Mouse (Mus musculus): ENCODE measurements around the gene Meiob. TPM values are rescaled to one million over a fixed set of nuclear protein-coding genes. Genes with fewer than 3 reads are reported as not detected.

Gene Meiob
- total RNA-seq, 2 experiments from 2014 or later: not detected

GRCm38 (mm10) chr17:24821351-24822280, 17.5 kb downstream of the Meiob start:
- no peak for DNase-seq

DNA sequence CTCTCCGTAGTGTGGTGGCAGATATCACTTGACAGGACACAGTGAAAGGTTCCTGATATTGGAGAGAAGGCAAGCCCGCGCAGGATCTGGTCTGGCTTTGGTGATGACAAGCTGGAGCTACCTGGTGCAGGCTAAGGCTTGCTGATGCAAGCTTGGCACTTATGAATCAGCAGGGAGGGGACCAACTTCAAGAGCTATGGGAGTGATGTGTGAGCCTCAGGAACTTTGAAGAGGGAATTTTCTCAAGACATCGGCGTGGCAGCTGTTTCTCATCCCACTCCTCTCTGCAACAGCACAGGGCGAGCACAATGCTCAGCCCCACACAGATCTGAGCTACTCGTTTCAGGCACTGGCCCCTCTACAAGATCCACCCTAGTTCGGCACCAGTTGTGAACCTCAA, 35.8 kb downstream of the Meiob start, which contains the start of gene Hagh:
TSS of gene Hagh (plus strand) at position 302 of the 400 bp plus-strand sequence.
- no peak for DNase-seq

- DNase-seq: no peak
Measured at GRCm38 (mm10) chr17:24840341-24840740, 36.3 kb downstream of the Meiob start.

- no peak for DNase-seq
Measured at GRCm38 (mm10) chr17:24841133-24841532, 37.0 kb downstream of the Meiob start.

DNA sequence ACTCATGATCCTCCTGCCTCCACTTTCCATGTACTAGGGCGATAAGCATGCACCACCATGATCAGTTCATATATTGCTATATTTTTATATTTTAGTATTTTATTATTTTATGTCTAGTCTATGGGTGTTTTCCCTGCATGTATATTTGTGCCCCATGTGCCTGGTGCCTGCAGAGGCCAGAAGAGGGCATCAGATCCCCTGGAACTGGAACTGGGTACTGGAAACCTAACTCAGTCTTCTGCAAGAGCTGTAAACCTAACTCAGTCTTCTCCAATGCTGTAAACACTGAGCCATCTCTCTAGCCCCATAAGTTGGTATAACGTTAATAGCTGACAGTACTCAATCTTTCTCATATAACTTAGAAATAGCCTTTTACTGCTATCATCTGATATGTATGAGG, 38.5 kb downstream of the Meiob start:
- no peak for DNase-seq

DNA sequence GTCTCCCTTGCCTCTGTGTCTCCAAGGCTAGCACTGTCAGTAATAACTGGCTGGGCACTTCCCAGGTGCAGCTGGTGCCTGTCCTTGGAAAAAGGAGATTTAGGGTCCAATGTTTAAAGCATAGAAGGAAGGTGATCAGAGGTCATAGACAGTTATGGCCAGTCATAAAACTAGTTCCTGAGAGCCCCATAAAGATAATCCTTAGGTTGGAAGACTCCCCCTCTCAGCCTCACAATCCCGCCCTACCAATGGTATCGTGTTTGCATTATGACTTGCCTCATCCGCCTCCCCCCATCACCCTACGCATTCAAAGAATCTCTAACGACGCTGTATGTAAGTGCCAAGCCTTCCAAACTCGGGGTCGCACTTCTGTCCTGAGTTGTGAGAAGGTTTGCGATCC, 40.4 kb downstream of the Meiob start:
- DNase-seq: no peak

DNA sequence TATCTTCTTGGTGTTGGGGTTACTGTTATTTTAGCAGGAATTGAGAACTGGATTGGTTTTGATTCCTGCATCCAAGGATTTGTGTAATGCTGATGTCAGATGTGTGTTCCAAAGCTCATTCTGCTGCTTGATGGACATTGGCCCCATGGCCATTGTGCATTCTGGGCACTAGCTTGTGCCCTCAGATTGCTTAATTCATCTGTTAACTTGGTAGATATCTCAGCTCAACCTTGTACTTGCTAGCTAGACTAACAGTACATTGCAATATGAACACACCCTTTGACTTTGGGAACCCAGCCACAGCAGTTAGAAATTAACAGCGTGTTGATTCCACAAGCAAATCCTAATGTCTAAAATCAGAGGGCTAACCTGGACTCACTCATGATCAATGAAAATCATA, 43.3 kb downstream of the Meiob start:
- DNase-seq: no peak

GRCm38 (mm10) chr17:24848600-24849031, 44.5 kb downstream of the Meiob start:
- DNase-seq: no peak

GRCm38 (mm10) chr17:24849733-24850064, 45.6 kb downstream of the Meiob start:
- no peak for DNase-seq

- DNase-seq: peak; percentile 94 to 95
Measured at GRCm38 (mm10) chr17:24850065-24850772, 46.1 kb downstream of the Meiob start, which contains the start of gene Fahd1. Gene Fahd1 (minus strand): TSS chr17:24850364.

DNA sequence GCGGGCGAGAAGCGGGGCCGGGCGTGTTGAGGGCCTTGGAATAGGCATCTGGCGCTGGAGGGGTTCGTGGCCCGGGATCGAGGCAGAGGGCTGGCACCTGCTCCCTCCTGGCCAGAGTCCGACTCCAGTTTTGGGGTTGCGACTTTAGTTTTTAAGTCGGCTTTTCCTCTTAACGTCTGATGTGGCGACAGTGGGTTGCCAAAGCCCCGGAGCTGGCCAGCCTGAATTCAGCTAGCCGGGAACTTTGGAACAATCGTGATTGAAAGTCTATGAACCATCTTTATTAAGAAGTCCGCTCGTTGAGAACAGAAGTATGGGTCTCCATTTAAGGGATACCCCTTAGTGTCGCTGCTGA, 46.7 kb downstream of the Meiob start:
- no peak for DNase-seq

- DNase-seq: no peak
Measured at GRCm38 (mm10) chr17:24851381-24852125, 47.5 kb downstream of the Meiob start.

DNA sequence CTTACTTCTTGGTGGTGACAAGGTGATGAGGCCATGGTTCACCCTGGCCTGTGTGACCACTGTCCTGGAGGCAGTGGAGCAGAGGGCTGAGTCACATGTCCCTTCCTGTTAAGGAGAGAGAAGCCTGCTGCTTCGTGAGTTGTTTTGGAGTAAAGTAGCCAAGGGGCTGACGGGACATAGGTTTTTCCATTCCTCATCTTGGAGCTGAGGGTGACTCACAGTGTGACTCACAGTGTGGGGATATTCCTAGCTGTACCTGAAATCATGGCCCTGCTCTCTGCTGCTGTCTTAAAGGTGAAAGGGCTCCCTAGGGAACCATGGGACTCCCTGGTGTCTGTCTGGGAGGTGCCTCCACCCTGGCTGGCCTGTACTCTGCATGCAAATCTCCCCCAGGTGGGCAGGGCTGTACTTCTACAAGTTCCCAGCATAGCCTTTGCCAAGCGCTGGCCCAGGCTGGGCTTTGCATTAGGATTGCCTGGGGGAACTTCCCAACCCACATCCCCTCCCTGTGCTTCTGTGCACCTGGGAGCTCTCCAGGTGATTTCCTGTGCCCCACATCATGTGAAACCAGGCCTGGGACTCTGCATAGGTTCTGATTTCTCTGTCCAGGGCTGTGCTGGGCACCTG, 51.9 kb downstream of the Meiob start:
- no peak for DNase-seq

DNA sequence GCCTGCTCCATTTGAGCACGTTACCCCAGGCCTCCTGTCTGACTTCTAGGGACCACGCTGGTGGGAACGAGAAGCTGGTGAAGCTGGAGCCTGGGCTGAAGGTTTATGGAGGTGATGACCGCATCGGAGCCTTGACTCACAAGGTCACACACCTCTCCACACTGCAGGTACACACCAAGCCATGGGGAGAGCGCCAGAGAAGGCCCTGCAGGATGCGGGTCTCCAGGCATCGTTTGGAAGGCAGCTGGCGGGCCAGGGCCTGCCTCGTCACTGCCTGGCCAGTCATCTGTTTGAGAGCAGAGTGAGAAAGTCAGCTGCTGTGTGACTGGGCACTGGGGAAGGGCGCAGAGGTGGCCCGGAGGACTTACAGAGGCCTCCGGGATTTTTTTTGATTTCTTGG, 52.5 kb downstream of the Meiob start:
- DNase-seq: no peak

DNA sequence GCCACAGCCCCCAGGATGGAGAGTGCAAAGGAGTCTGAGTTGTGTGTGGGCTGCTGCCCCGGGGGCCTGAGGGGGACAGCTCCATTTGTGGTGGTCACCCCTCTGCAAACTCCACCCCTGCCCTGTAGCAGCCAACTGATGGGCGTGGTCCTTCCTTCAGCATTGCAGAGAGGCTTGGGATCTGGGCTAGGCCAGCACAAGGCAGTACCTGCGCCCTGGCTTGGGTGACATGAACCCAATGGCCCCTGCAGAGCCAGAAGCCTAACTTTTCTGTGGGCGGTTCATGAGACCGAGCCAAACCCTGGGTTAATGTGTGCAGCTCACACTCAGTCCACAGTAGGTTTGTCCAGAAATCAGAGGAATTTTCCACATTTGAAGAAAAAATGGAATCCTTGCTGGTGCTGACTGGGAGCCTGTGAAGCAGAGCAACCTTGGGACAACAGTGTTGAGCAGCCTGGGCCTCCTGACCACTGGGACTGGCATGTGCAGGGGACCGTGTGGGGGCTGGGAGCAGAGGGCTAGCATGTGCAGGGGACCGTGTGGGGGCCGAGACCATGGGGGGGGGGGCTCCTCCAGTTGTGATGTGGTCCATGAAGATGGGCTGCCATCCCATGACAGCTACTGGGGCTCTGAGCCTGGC, 53.9 kb downstream of the Meiob start:
- DNase-seq: no peak

- DNase-seq: peak in 1 of 2 experiments; percentile 40
Measured at GRCm38 (mm10) chr17:24858967-24859366, 54.9 kb downstream of the Meiob start.

DNA sequence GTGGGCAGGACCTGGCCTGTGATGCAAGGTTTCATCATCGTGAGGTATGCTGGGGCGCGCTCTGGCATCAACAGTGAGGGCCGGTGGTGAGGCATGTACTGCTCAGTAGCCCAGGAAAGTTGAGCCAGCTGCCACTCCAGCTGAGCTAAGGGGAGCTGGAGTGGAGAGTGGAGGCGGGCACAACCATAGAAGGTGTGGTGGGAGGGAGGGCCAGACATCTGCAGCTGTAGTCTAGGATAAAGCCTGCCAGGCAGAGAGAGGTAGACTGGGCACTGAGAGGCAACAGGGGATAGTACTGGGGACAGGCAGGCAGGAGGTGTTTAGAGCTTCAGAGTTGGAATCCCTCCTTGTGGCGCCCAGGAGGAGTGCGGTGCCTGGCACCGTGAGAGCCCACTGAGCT, 56.0 kb downstream of the Meiob start:
- DNase-seq: no peak

DNA sequence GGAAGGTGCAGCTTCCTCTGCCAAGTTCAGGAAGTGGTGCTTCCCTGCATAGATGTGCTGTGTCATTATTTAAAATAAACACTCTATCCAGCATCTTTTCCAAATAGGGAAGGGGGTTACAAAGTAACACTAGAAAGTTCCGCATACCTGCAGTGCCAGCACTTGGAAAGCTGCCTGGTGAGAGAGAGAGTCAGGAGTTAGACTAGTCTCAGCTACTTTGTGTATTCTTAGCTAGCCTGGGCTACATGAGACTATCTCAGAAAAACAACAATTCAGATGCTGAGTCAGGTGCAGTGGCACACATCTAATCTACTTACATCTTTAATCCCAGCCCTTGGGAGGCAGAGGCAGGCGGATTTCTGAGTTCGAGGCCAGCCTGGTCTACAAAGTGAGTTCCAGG, 57.7 kb downstream of the Meiob start:
- DNase-seq: no peak

GRCm38 (mm10) chr17:24865776-24866175, 61.7 kb downstream of the Meiob start, which contains the start of gene Igfals:
Gene Igfals (plus strand): TSS chr17:24865997.
- DNase-seq: no peak

DNA sequence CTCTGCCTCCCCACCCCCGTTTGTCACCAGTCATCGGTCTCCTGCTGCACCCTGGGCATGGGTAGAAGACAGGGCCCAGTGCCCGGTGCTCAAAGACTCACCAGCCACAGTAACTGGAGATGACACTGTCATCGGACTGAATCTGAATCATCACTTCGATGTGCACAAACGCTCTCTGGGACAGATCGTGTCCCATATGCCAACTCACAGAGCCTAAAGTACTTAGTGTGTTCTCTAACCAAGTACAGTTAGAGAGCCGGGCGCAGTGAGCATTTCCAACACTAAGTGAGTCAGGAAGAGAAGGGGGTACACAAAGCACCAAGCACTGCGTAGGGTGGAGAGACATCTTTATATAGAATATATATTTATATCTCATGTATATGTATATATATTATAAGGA, 63.8 kb downstream of the Meiob start:
- no peak for DNase-seq

GRCm38 (mm10) chr17:24873695-24874404, 69.8 kb downstream of the Meiob start:
- DNase-seq: no peak
